In the genomic region with DNA sequence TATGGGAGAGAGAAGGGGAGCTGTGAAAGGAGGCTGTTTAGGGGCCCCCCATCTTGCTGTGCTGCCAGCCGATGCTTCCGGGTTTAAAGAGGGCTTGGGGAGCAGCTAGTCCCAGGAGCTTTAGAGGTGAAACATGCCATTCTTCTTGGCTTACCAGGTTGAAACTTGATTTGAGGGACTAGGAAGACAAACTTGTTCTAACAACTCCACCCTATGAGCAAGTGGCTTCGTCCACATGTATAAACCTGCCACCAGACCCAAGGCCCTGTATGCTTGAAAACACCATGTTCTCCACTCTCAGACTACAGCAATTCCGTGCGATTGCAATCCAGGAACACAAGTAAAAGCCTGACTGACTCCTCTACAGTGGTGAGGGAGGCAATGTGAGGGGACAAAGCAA, we compare ENCODE assay signal across 31 mouse cellular contexts. TPM values are rescaled to one million over a fixed set of nuclear protein-coding genes. Genes with fewer than 3 reads are reported as not detected.
DNase-seq lines count a peak whose midpoint lies in the region; ATAC-seq lines count a peak whose summit lies in the region.
"Had no signal": no experiment of that assay in that cellular context is flagged by ENCODE, and none has a peak within 500 bp of the region (broad histone marks: within the 10 kb centered on the region; RNA-seq: fewer than 3 reads in every experiment).

No protein-coding gene starts in this region.

- H3K4me1 ChIP-seq in limb, embryonic 12.5 days (replicated peaks) = no peaks in the 10 kb centered on the region
- no peaks in the 10 kb centered on the region for H3K4me1 ChIP-seq in limb, embryonic 10.5 days
- H3K4me1 ChIP-seq in embryonic facial prominence, embryonic 15.5 days = no peaks in the 10 kb centered on the region
- no peaks in the 10 kb centered on the region for H3K4me1 ChIP-seq in limb, embryonic 15.5 days
- no peaks in the 10 kb centered on the region for H3K4me1 ChIP-seq in intestine, embryonic 15.5 days (replicated peaks)
- H3K4me1 ChIP-seq: hindbrain, embryonic 12.5 days; neural tube, embryonic 15.5 days had no signal

- no peak overlapping the region for H3K4me3 ChIP-seq in limb, embryonic 12.5 days (replicated peaks)
- no peak overlapping the region for H3K4me3 ChIP-seq in limb, embryonic 10.5 days
- no peak overlapping the region for H3K4me3 ChIP-seq in embryonic facial prominence, embryonic 15.5 days (replicated peaks)
- no peak overlapping the region for H3K4me3 ChIP-seq in limb, embryonic 15.5 days
- H3K4me3 ChIP-seq in intestine, embryonic 15.5 days (replicated peaks) = no peak overlapping the region
- H3K4me3 ChIP-seq: heart, adult 2 months; heart, embryonic 12.5 days; hindbrain, embryonic 12.5 days; neural tube, embryonic 15.5 days had no signal

- WGBS in limb, embryonic 12.5 days = 89% methylated on average over 5 of the region's 5 CpGs
- WGBS in limb, embryonic 10.5 days = 86% methylated on average over 5 of the region's 5 CpGs
- 64% methylated on average over 5 of the region's 5 CpGs for WGBS in embryonic facial prominence, embryonic 15.5 days
- 77% methylated on average over 5 of the region's 5 CpGs for WGBS in limb, embryonic 15.5 days
- 94% methylated on average over 5 of the region's 5 CpGs for WGBS in intestine, embryonic 15.5 days

- peaks cover 76% of the 10 kb centered on the region for H3K36me3 ChIP-seq in limb, embryonic 12.5 days
- H3K36me3 ChIP-seq in limb, embryonic 10.5 days = peaks cover 83% of the 10 kb centered on the region
- H3K36me3 ChIP-seq in embryonic facial prominence, embryonic 15.5 days = peaks cover 69% of the 10 kb centered on the region
- peaks cover 59% of the 10 kb centered on the region for H3K36me3 ChIP-seq in limb, embryonic 15.5 days
- H3K36me3 ChIP-seq in intestine, embryonic 15.5 days = peaks cover 20% of the 10 kb centered on the region

- no peaks in the 10 kb centered on the region for H3K9me3 ChIP-seq in limb, embryonic 12.5 days
- no peaks in the 10 kb centered on the region for H3K9me3 ChIP-seq in limb, embryonic 10.5 days (replicated peaks)
- H3K9me3 ChIP-seq in embryonic facial prominence, embryonic 15.5 days (replicated peaks) = no peaks in the 10 kb centered on the region
- H3K9me3 ChIP-seq in limb, embryonic 15.5 days = no peaks in the 10 kb centered on the region
- H3K9me3 ChIP-seq in intestine, embryonic 15.5 days = no peaks in the 10 kb centered on the region
- H3K9me3 ChIP-seq: heart, embryonic 12.5 days; hindbrain, embryonic 12.5 days; neural tube, embryonic 15.5 days had no signal

- H3K9ac ChIP-seq in limb, embryonic 12.5 days (replicated peaks) = no peak overlapping the region
- no peak overlapping the region for H3K9ac ChIP-seq in embryonic facial prominence, embryonic 15.5 days
- no peak overlapping the region for H3K9ac ChIP-seq in limb, embryonic 15.5 days
- H3K9ac ChIP-seq in intestine, embryonic 15.5 days = no peak overlapping the region
- H3K9ac ChIP-seq: heart, embryonic 12.5 days; hindbrain, embryonic 12.5 days; liver, embryonic 14.5 days; neural tube, embryonic 15.5 days had no signal

- 0 out of 2 replicates have a peak overlapping the region, but pooled peaks have one; percentile 37 for H3K27ac ChIP-seq in limb, embryonic 12.5 days
- no peak overlapping the region for H3K27ac ChIP-seq in limb, embryonic 10.5 days
- peak overlapping the region; percentile 79 for H3K27ac ChIP-seq in embryonic facial prominence, embryonic 15.5 days (replicated peaks)
- H3K27ac ChIP-seq in limb, embryonic 15.5 days = peak overlapping the region; percentile 79
- H3K27ac ChIP-seq in intestine, embryonic 15.5 days = no peak overlapping the region
- H3K27ac ChIP-seq: heart, adult 2 months; hindbrain, embryonic 12.5 days; hindbrain, postnatal 0 days; liver, embryonic 14.5 days; neural tube, embryonic 15.5 days had no signal

- H3K4me2 ChIP-seq in limb, embryonic 12.5 days = no peak overlapping the region
- H3K4me2 ChIP-seq in embryonic facial prominence, embryonic 15.5 days (replicated peaks) = no peak overlapping the region
- no peak overlapping the region for H3K4me2 ChIP-seq in limb, embryonic 15.5 days
- H3K4me2 ChIP-seq in intestine, embryonic 15.5 days (replicated peaks) = no peak overlapping the region
- H3K4me2 ChIP-seq: heart, embryonic 12.5 days; hindbrain, embryonic 12.5 days; neural tube, embryonic 15.5 days had no signal

- ATAC-seq in limb, embryonic 12.5 days (ENCODE audit: insufficient number of reproducible peaks, insufficient read depth, low FRiP score, low TSS enrichment, low read depth) = no peak
- ATAC-seq in embryonic facial prominence, embryonic 15.5 days (ENCODE audit: insufficient number of reproducible peaks, low FRiP score, low TSS enrichment, low read depth) = no peak
- ATAC-seq in limb, embryonic 15.5 days (ENCODE audit: insufficient number of reproducible peaks, low FRiP score, low TSS enrichment, low read depth) = no peak
- no peak for ATAC-seq in intestine, embryonic 15.5 days
- ATAC-seq: CD4-positive, CD25-positive, alpha-beta regulatory T cell, adult 4 months; forebrain, embryonic 14.5 days; hindbrain, postnatal 0 days; intestine, embryonic 16.5 days had no signal

- H3K27me3 ChIP-seq in limb, embryonic 12.5 days = no peaks in the 10 kb centered on the region
- H3K27me3 ChIP-seq in limb, embryonic 10.5 days (ENCODE audit: low read depth, poor library complexity, severe bottlenecking) = no peaks in the 10 kb centered on the region
- H3K27me3 ChIP-seq in embryonic facial prominence, embryonic 15.5 days = no peaks in the 10 kb centered on the region
- no peaks in the 10 kb centered on the region for H3K27me3 ChIP-seq in limb, embryonic 15.5 days
- H3K27me3 ChIP-seq in intestine, embryonic 15.5 days (replicated peaks) = no peaks in the 10 kb centered on the region
- H3K27me3 ChIP-seq: heart, embryonic 12.5 days; hindbrain, embryonic 12.5 days; neural tube, embryonic 15.5 days had no signal

- DNase-seq in limb, embryonic 10.5 days (ENCODE audit: low spot score) = no peak
- DNase-seq in cerebellum, postnatal 4 days (ENCODE audit: low spot score in 2 of 2) = no peak
- DNase-seq in cerebellum, postnatal 36 days = no peak
- DNase-seq: adrenal gland, postnatal 25 days; cerebellum, adult 11-12 months; cerebellum, adult 9-11 months; gastrocnemius, postnatal 25 days; heart, adult 2 months; kidney, adult 9 months; kidney, postnatal 14 days; layer of hippocampus, adult 9-11 months; liver; lung, adult 2 months; lung, postnatal 14 days; midbrain, embryonic 14.5 days; retina, postnatal 1 day; right cerebral cortex, postnatal 14 days; thymus, adult 2 months; thymus, postnatal 4 days had no signal

RNA-seq across cellular contexts. Expression of a gene that starts 7.8 kb away (rescaled TPM):
- polyA plus RNA-seq in limb, embryonic 12.5 days (2016; fragmentation: Nextera tagmentation; extraction: Ambion mirVana) = 54.3 and 55.7 TPM in 2 replicates
- 73.1 and 74.0 TPM in 2 replicates for polyA plus RNA-seq in limb, embryonic 10.5 days (2016; fragmentation: Nextera tagmentation; extraction: Ambion mirVana)
- polyA plus RNA-seq in embryonic facial prominence, embryonic 15.5 days (2015; fragmentation: Nextera tagmentation; extraction: Ambion mirVana) = 32.0 and 33.6 TPM in 2 replicates
- polyA plus RNA-seq in limb, embryonic 15.5 days (2015; fragmentation: Nextera tagmentation; extraction: Ambion mirVana) = 27.4 and 28.0 TPM in 2 replicates
- 22.6 and 23.4 TPM in 2 replicates for polyA plus RNA-seq in intestine, embryonic 15.5 days (2015; fragmentation: Nextera tagmentation; extraction: Ambion mirVana)

RNA-seq across cellular contexts. Expression of a gene that starts 15.9 kb away (rescaled TPM):
- 40.4 and 43.1 TPM in 2 replicates for polyA plus RNA-seq in limb, embryonic 12.5 days (2016; fragmentation: Nextera tagmentation; extraction: Ambion mirVana)
- polyA plus RNA-seq in limb, embryonic 10.5 days (2016; fragmentation: Nextera tagmentation; extraction: Ambion mirVana) = 41.3 and 49.6 TPM in 2 replicates
- polyA plus RNA-seq in embryonic facial prominence, embryonic 15.5 days (2015; fragmentation: Nextera tagmentation; extraction: Ambion mirVana) = 50.3 and 52.0 TPM in 2 replicates
- 51.7 and 53.8 TPM in 2 replicates for polyA plus RNA-seq in limb, embryonic 15.5 days (2015; fragmentation: Nextera tagmentation; extraction: Ambion mirVana)
- polyA plus RNA-seq in intestine, embryonic 15.5 days (2015; fragmentation: Nextera tagmentation; extraction: Ambion mirVana) = 65.0 and 65.4 TPM in 2 replicates

RNA-seq across cellular contexts. Expression of a gene that starts 16.7 kb away (rescaled TPM):
- 18.8 and 19.1 TPM in 2 replicates for polyA plus RNA-seq in limb, embryonic 12.5 days (2016; fragmentation: Nextera tagmentation; extraction: Ambion mirVana)
- 17.8 and 17.9 TPM in 2 replicates for polyA plus RNA-seq in limb, embryonic 10.5 days (2016; fragmentation: Nextera tagmentation; extraction: Ambion mirVana)
- 25.3 and 26.7 TPM in 2 replicates for polyA plus RNA-seq in embryonic facial prominence, embryonic 15.5 days (2015; fragmentation: Nextera tagmentation; extraction: Ambion mirVana)
- polyA plus RNA-seq in limb, embryonic 15.5 days (2015; fragmentation: Nextera tagmentation; extraction: Ambion mirVana) = 20.6 and 28.0 TPM in 2 replicates
- polyA plus RNA-seq in intestine, embryonic 15.5 days (2015; fragmentation: Nextera tagmentation; extraction: Ambion mirVana) = 17.0 and 17.2 TPM in 2 replicates

RNA-seq across cellular contexts. Expression of a gene that starts 16.7 kb away (rescaled TPM):
- 87.6 and 90.7 TPM in 2 replicates for polyA plus RNA-seq in limb, embryonic 12.5 days (2016; fragmentation: Nextera tagmentation; extraction: Ambion mirVana)
- 145 and 158 TPM in 2 replicates for polyA plus RNA-seq in limb, embryonic 10.5 days (2016; fragmentation: Nextera tagmentation; extraction: Ambion mirVana)
- 69.7 and 73.4 TPM in 2 replicates for polyA plus RNA-seq in embryonic facial prominence, embryonic 15.5 days (2015; fragmentation: Nextera tagmentation; extraction: Ambion mirVana)
- polyA plus RNA-seq in limb, embryonic 15.5 days (2015; fragmentation: Nextera tagmentation; extraction: Ambion mirVana) = 62.7 and 65.6 TPM in 2 replicates
- 58.7 and 59.2 TPM in 2 replicates for polyA plus RNA-seq in intestine, embryonic 15.5 days (2015; fragmentation: Nextera tagmentation; extraction: Ambion mirVana)

RNA-seq across cellular contexts. Expression of a gene that starts 20.6 kb away (rescaled TPM):
- 43.6 and 46.5 TPM in 2 replicates for polyA plus RNA-seq in limb, embryonic 12.5 days (2016; fragmentation: Nextera tagmentation; extraction: Ambion mirVana)
- polyA plus RNA-seq in limb, embryonic 10.5 days (2016; fragmentation: Nextera tagmentation; extraction: Ambion mirVana) = 42.3 and 45.3 TPM in 2 replicates
- polyA plus RNA-seq in embryonic facial prominence, embryonic 15.5 days (2015; fragmentation: Nextera tagmentation; extraction: Ambion mirVana) = 43.2 and 44.9 TPM in 2 replicates
- 40.3 TPM in 2 replicates for polyA plus RNA-seq in limb, embryonic 15.5 days (2015; fragmentation: Nextera tagmentation; extraction: Ambion mirVana)
- polyA plus RNA-seq in intestine, embryonic 15.5 days (2015; fragmentation: Nextera tagmentation; extraction: Ambion mirVana) = 41.8 and 43.9 TPM in 2 replicates

Comparison
In these comparisons a context has a peak if more than half of its experiments do, and no peak if none do; other contexts are left out.
1. H3K27ac ChIP-seq: peak in limb, embryonic 12.5 days (single experiment), embryonic facial prominence, embryonic 15.5 days (single experiment) and limb, embryonic 15.5 days (single experiment); none in limb, embryonic 10.5 days (single experiment) and intestine, embryonic 15.5 days (single experiment).